Mouse (Mus musculus): ENCODE data around the gene Vmn1r151.
"Not testable (repeated sequence)": the region's sequence is repeated elsewhere in the genome, so short reads cannot be mapped to it uniquely, and the experiment has no call there.

Vmn1r151 gene

GRCm38 (mm10) chr7:22499578-22499977 is at the start of gene Vmn1r151:
Gene Vmn1r151 (minus strand): TSS chr7:22499678.
- DNase-seq, result not testable (repeated sequence)

GRCm38 (mm10) chr7:22534787-22535186 is 35.3 kb upstream of the Vmn1r151 start, which contains the start of gene Gm8677:
Gene Gm8677 (minus strand): TSS chr7:22534887.
- not testable (repeated sequence) for DNase-seq

GRCm38 (mm10) chr7:22522667-22523066 is 23.2 kb upstream of the Vmn1r151 start, which contains the start of gene Vmn1r152:
Gene Vmn1r152 (plus strand): TSS chr7:22522967.
- DNase-seq, result not testable (repeated sequence)

GRCm38 (mm10) chr7:22463975-22464374 is 35.5 kb downstream of the Vmn1r151 start, which contains the start of gene Gm10665:
Gene Gm10665 (minus strand): TSS chr7:22464075.
- DNase-seq, result not testable (repeated sequence)

All from lung, postnatal 10 days (tissue).